Mouse (Mus musculus): Measurements from ENCODE around the gene Fam187b. TPM values are rescaled to one million over a fixed set of nuclear protein-coding genes. Genes with fewer than 3 reads are reported as not detected.
A peak's percentile ranks its signal among the peaks of the same experiment; 100 is the strongest.
"Not testable (repeated sequence)": the region's sequence is repeated elsewhere in the genome, so short reads cannot be mapped to it uniquely, and the experiment has no call there.

Gene Fam187b
- 524 and 525 TPM in 2 replicates for polyA plus RNA-seq (2012; rRNA removed)

- H3K27me3 ChIP-seq (ENCODE audit: control insufficient read depth, insufficient read depth, low read length): no peaks in the 10 kb centered on the region
- H3K4me1 ChIP-seq (ENCODE audit: control insufficient read depth, insufficient read depth, low read length): peaks cover 16% of the 10 kb centered on the region
- H3K36me3 ChIP-seq (ENCODE audit: control insufficient read depth, insufficient read depth, low read length): no peaks in the 10 kb centered on the region
- H3K4me3 ChIP-seq (ENCODE audit: control insufficient read depth, low read depth, low read length): peak within 1 kb of the TSS; percentile 83
- H3K27ac ChIP-seq (ENCODE audit: control insufficient read depth, insufficient read depth, low read depth, low read length): peak within 1 kb of the TSS; percentile 71
- TF ChIP-seq CTCF (IDR thresholded peaks at IDR 0.05; ENCODE audit: control insufficient read depth, insufficient read depth, insufficient replicate concordance, low read depth, low read length) (peak; percentile 86), POLR2A (IDR thresholded peaks at IDR 0.05; ENCODE audit: control insufficient read depth, low read depth, low read length) (no peak)
Observed at GRCm38 (mm10) chr7:30973501-30974289, at the start of gene Fam187b. Fam187b (plus strand) TSS chr7:30973790.

- Histone ChIP-seq H3K4me3 (ENCODE audit: control insufficient read depth, low read depth, low read length) (no peak overlapping the region), H3K4me1 (ENCODE audit: control insufficient read depth, insufficient read depth, low read length) (no peaks in the 10 kb centered on the region), H3K27ac (ENCODE audit: control insufficient read depth, insufficient read depth, low read depth, low read length) (no peak overlapping the region), H3K36me3 (ENCODE audit: control insufficient read depth, insufficient read depth, low read length) (no peaks in the 10 kb centered on the region), H3K27me3 (ENCODE audit: control insufficient read depth, insufficient read depth, low read length) (no peaks in the 10 kb centered on the region)
- TF ChIP-seq CTCF (IDR thresholded peaks at IDR 0.05; ENCODE audit: control insufficient read depth, insufficient read depth, insufficient replicate concordance, low read depth, low read length) (no peak), POLR2A (IDR thresholded peaks at IDR 0.05; ENCODE audit: control insufficient read depth, low read depth, low read length) (no peak)
Observed at GRCm38 (mm10) chr7:30924071-30924470, 49.5 kb upstream of the Fam187b start.

- H3K36me3 ChIP-seq (ENCODE audit: control insufficient read depth, insufficient read depth, low read length); H3K4me1 ChIP-seq (ENCODE audit: control insufficient read depth, insufficient read depth, low read length); H3K27me3 ChIP-seq (ENCODE audit: control insufficient read depth, insufficient read depth, low read length); H3K4me3 ChIP-seq (ENCODE audit: control insufficient read depth, low read depth, low read length); H3K27ac ChIP-seq (ENCODE audit: control insufficient read depth, insufficient read depth, low read depth, low read length): not testable (repeated sequence)
Observed at GRCm38 (mm10) chr7:30924581-30924980, 49.0 kb upstream of the Fam187b start, which contains the start of gene Hamp2. Hamp2 (minus strand) TSS chr7:30924681.

- H3K4me3 ChIP-seq (ENCODE audit: control insufficient read depth, low read depth, low read length); H3K27me3 ChIP-seq (ENCODE audit: control insufficient read depth, insufficient read depth, low read length); H3K27ac ChIP-seq (ENCODE audit: control insufficient read depth, insufficient read depth, low read depth, low read length); H3K36me3 ChIP-seq (ENCODE audit: control insufficient read depth, insufficient read depth, low read length); H3K4me1 ChIP-seq (ENCODE audit: control insufficient read depth, insufficient read depth, low read length): not testable (repeated sequence)
Observed at GRCm38 (mm10) chr7:30935422-30936099, 38.0 kb upstream of the Fam187b start.

- H3K4me1 ChIP-seq (ENCODE audit: control insufficient read depth, insufficient read depth, low read length); H3K27ac ChIP-seq (ENCODE audit: control insufficient read depth, insufficient read depth, low read depth, low read length); H3K36me3 ChIP-seq (ENCODE audit: control insufficient read depth, insufficient read depth, low read length); H3K27me3 ChIP-seq (ENCODE audit: control insufficient read depth, insufficient read depth, low read length); H3K4me3 ChIP-seq (ENCODE audit: control insufficient read depth, low read depth, low read length): not testable (repeated sequence)
Observed at GRCm38 (mm10) chr7:30940070-30940469, 33.5 kb upstream of the Fam187b start.

- not testable (repeated sequence) for H3K4me3 ChIP-seq (ENCODE audit: control insufficient read depth, low read depth, low read length); H3K27me3 ChIP-seq (ENCODE audit: control insufficient read depth, insufficient read depth, low read length); H3K36me3 ChIP-seq (ENCODE audit: control insufficient read depth, insufficient read depth, low read length); H3K27ac ChIP-seq (ENCODE audit: control insufficient read depth, insufficient read depth, low read depth, low read length); H3K4me1 ChIP-seq (ENCODE audit: control insufficient read depth, insufficient read depth, low read length)
Observed at GRCm38 (mm10) chr7:30942365-30942764, 31.2 kb upstream of the Fam187b start.

GRCm38 (mm10) chr7:30943909-30944635, 29.5 kb upstream of the Fam187b start, which contains the start of gene Hamp:
Hamp (minus strand) TSS chr7:30944032.
- no peak within 1 kb of the TSS for H3K27ac ChIP-seq (ENCODE audit: control insufficient read depth, insufficient read depth, low read depth, low read length)
- H3K4me3 ChIP-seq (ENCODE audit: control insufficient read depth, low read depth, low read length): no peak within 1 kb of the TSS
- TF ChIP-seq CTCF (IDR thresholded peaks at IDR 0.05; ENCODE audit: control insufficient read depth, insufficient read depth, insufficient replicate concordance, low read depth, low read length) (no peak), POLR2A (IDR thresholded peaks at IDR 0.05; ENCODE audit: control insufficient read depth, low read depth, low read length) (no peak)
- no peaks in the 10 kb centered on the region for H3K4me1 ChIP-seq (ENCODE audit: control insufficient read depth, insufficient read depth, low read length)
- no peaks in the 10 kb centered on the region for H3K36me3 ChIP-seq (ENCODE audit: control insufficient read depth, insufficient read depth, low read length)
- H3K27me3 ChIP-seq (ENCODE audit: control insufficient read depth, insufficient read depth, low read length): no peaks in the 10 kb centered on the region

GRCm38 (mm10) chr7:30944706-30945105, 28.9 kb upstream of the Fam187b start:
- not testable (repeated sequence) for H3K27ac ChIP-seq (ENCODE audit: control insufficient read depth, insufficient read depth, low read depth, low read length); H3K4me3 ChIP-seq (ENCODE audit: control insufficient read depth, low read depth, low read length); H3K36me3 ChIP-seq (ENCODE audit: control insufficient read depth, insufficient read depth, low read length); H3K27me3 ChIP-seq (ENCODE audit: control insufficient read depth, insufficient read depth, low read length); H3K4me1 ChIP-seq (ENCODE audit: control insufficient read depth, insufficient read depth, low read length)

- not testable (repeated sequence) for H3K4me3 ChIP-seq (ENCODE audit: control insufficient read depth, low read depth, low read length); H3K27me3 ChIP-seq (ENCODE audit: control insufficient read depth, insufficient read depth, low read length); H3K36me3 ChIP-seq (ENCODE audit: control insufficient read depth, insufficient read depth, low read length); H3K4me1 ChIP-seq (ENCODE audit: control insufficient read depth, insufficient read depth, low read length); H3K27ac ChIP-seq (ENCODE audit: control insufficient read depth, insufficient read depth, low read depth, low read length)
Observed at GRCm38 (mm10) chr7:30945466-30945865, 28.1 kb upstream of the Fam187b start.

Measured in testis, adult 2 months (tissue).